Mouse (Mus musculus) olfactory bulb, adult 2 months (tissue): ENCODE results near the gene Cbx4.

Source experiments
- CTCF ChIP-seq: fragments of 200-500 bp; IDR thresholded peaks from 2 replicates; pipeline ENCODE4 v1.5.1; 2012; ENCODE audit warnings: low read depth, mild to moderate bottlenecking, low read length, moderate library complexity; ENCODE audit not compliant: insufficient read depth
- POLR2A ChIP-seq: fragments of 200-500 bp; IDR thresholded peaks from 2 replicates; pipeline ENCODE4 v1.6.1; 2012; ENCODE audit warnings: mild to moderate bottlenecking, low read depth, low read length, moderate library complexity; ENCODE audit not compliant: insufficient read depth

DNA sequence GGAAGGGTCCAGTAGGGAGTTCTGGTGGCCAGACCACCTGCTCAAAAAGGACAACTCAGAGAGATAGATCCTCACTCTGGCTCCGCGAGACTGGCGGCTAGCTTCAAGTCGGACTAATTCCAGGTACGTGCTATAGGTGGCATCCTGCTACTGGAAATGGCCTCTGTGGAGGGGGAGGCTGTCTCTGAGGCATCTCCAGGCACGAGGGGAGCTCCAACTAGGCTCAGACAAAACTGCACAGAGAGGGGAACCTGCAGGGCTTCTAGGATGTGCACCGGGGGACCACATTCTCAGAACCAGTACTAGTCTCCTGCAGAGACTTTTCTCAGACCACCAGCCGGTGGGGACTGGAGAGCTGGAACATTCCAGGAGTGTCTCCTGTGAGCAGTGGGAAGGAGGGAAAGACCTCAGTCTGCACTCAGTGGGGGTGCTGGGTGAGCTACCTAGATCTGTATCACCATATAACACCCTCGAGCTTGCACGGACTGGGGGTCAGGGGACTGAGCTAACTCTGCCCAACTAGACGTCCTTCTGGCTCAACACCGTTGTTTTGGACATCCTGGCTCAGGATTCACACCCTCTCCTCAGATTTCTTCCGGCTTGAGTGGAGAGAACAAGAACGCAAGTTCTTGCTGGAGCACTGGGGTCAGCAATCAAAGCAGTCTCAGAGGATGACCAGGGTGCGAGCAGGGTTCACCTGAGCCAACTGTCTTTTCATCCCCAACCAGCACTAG lies 33.9 kb downstream of the Cbx4 start:
- TF ChIP-seq CTCF = no peak
- no peak for TF ChIP-seq POLR2A
